Mouse (Mus musculus): ENCODE measurements at regions not wholly inside any gene's neighbourhood (a gene's known extent, or its start where the extent isn't known, plus 50 kb on each side); places are given as distances from the start of the nearest gene placed in this dataset.
A peak's percentile ranks its signal among the peaks of the same experiment; 100 is the strongest.
"Not testable (repeated sequence)": the region's sequence is repeated elsewhere in the genome, so short reads cannot be mapped to it uniquely, and the experiment has no call there.

DNA sequence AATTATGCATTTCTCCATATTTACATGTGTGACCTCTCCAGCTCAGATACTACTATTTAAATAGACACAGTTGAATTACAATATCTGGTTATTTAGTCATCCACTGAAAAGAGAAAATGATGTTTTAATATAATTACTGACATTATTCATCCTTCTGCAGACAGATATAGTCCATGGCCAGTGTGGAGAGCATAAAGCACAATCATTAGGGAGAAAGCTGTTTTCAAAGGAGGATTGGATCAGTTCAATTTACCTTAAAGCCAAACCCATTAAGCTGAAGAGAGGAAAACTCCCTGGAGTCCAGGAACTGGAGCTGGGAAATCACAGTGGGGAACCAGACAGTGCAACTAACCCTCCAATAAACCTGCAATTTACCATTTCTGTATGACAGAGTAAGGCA lies 339.8 kb upstream of the Rgs17 start:
- Histone ChIP-seq H3K4me3 (no peak overlapping the region), H3K4me1 (replicated peaks) (no peaks in the 10 kb centered on the region), H3K27me3 (no peaks in the 10 kb centered on the region), H3K36me3 (no peaks in the 10 kb centered on the region), H3K9ac (no peak overlapping the region), H3K4me2 (no peak overlapping the region), H3K27ac (no peak overlapping the region), H3K9me3 (replicated peaks) (no peaks in the 10 kb centered on the region)
- no peak for ATAC-seq (replicated peaks; ENCODE audit: insufficient number of reproducible peaks, insufficient read depth, low FRiP score, low read depth)

DNA sequence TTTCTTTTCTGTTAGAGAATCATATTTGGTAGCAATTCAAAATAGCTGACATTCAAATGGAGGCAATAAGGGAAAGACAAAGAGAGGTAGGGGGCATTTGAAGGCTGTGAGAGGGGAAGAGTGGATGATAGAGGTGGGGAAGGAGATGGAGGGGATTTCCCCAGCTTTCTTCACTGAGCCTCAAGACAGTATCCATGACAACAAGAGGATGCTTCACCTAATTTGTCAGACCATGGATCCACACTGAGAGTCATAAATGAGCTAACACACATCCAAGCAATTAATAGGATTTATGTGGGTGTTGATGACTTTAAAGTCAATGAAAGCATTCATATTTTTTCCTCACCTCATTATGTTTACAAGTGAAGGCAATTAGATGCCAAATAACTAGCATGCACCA lies 343.5 kb upstream of the Rgs17 start:
- H3K4me2 ChIP-seq = no peak overlapping the region
- H3K27ac ChIP-seq = no peak overlapping the region
- H3K27me3 ChIP-seq = no peaks in the 10 kb centered on the region
- ATAC-seq (replicated peaks; ENCODE audit: insufficient number of reproducible peaks, insufficient read depth, low FRiP score, low read depth) = no peak
- H3K4me1 ChIP-seq (replicated peaks) = no peaks in the 10 kb centered on the region
- H3K9me3 ChIP-seq (replicated peaks) = no peaks in the 10 kb centered on the region
- no peak overlapping the region for H3K9ac ChIP-seq
- no peak overlapping the region for H3K4me3 ChIP-seq
- no peaks in the 10 kb centered on the region for H3K36me3 ChIP-seq

DNA sequence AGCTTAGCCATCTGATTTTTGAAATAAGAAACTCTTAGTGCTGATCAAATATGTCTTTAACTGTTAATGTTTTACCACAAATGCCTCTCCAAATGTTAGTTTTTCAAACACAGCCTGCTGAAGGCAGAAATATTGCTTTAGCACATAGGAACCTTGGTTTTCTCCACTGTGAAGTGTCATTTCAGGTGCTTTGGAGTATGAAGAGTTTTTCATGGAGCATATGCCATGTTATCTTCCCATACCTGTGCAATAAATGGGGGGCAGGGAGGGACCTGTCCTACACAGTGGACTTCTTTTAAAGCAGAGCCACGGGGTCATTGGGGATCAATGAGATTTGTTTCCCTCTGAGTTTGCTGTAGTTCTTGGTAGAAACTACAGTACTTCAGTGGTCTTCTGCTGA lies 369.2 kb upstream of the Rgs17 start:
- Histone ChIP-seq H3K4me1 (replicated peaks) (no peaks in the 10 kb centered on the region), H3K27ac (no peak overlapping the region), H3K36me3 (no peaks in the 10 kb centered on the region), H3K4me2 (no peak overlapping the region), H3K9ac (no peak overlapping the region), H3K27me3 (no peaks in the 10 kb centered on the region), H3K4me3 (no peak overlapping the region), H3K9me3 (replicated peaks) (no peaks in the 10 kb centered on the region)
- no peak for ATAC-seq (replicated peaks; ENCODE audit: insufficient number of reproducible peaks, insufficient read depth, low FRiP score, low read depth)
- 63% methylated on average over 1 of the region's 1 CpGs for WGBS

DNA sequence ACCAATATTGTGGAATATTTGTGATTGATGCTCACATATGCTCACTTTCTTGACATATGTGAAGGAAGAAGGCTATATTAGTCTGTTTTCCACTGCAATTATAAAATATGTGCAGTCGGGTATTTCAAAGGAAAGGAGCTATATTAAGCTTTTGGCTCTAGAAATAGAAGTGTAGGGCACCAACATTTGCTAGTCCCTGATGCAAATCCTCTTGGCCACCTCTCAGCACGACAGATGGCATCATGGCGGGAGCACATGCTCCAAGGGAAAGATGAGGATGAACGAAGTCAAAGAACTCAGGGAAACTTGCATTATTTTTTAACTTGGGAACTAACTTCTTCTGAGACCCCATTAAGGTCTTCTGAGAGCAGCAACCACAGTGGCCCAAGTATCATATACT lies 374.4 kb upstream of the Rgs17 start:
- 82% methylated on average over 4 of the region's 4 CpGs for WGBS
- no peaks in the 10 kb centered on the region for H3K9me3 ChIP-seq (replicated peaks)
- H3K27ac ChIP-seq = no peak overlapping the region
- H3K4me1 ChIP-seq (replicated peaks) = no peaks in the 10 kb centered on the region
- ATAC-seq (replicated peaks; ENCODE audit: insufficient number of reproducible peaks, insufficient read depth, low FRiP score, low read depth) = no peak
- no peak overlapping the region for H3K4me3 ChIP-seq
- no peaks in the 10 kb centered on the region for H3K27me3 ChIP-seq
- H3K36me3 ChIP-seq = no peaks in the 10 kb centered on the region
- H3K9ac ChIP-seq = no peak overlapping the region
- no peak overlapping the region for H3K4me2 ChIP-seq

DNA sequence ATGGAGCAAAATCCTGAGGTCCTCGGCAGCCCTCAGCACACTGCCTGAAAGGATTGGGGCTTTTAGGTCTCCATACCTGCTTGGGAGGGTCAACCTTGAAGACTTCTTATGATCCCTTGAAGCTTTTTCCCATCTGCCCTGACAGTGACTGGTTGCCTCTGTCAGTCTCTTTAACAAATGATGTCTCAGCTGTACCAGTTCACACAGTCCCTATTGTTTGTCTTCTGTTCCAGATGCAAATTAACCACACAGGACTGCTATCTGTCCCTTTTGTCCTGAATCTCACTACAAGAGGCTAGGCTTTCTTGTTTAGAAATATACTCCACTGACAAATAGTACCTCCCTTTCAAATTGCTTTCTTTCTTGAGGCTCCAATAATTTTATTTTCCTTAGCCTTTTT lies 375.6 kb upstream of the Rgs17 start:
- no peak overlapping the region for H3K27ac ChIP-seq
- no peak overlapping the region for H3K4me3 ChIP-seq
- H3K27me3 ChIP-seq = no peaks in the 10 kb centered on the region
- H3K4me1 ChIP-seq (replicated peaks) = no peaks in the 10 kb centered on the region
- no peak for ATAC-seq (replicated peaks; ENCODE audit: insufficient number of reproducible peaks, insufficient read depth, low FRiP score, low read depth)
- no peak overlapping the region for H3K9ac ChIP-seq
- no peak overlapping the region for H3K4me2 ChIP-seq
- WGBS = 76% methylated on average over 1 of the region's 1 CpGs
- no peaks in the 10 kb centered on the region for H3K9me3 ChIP-seq (replicated peaks)
- no peaks in the 10 kb centered on the region for H3K36me3 ChIP-seq

DNA sequence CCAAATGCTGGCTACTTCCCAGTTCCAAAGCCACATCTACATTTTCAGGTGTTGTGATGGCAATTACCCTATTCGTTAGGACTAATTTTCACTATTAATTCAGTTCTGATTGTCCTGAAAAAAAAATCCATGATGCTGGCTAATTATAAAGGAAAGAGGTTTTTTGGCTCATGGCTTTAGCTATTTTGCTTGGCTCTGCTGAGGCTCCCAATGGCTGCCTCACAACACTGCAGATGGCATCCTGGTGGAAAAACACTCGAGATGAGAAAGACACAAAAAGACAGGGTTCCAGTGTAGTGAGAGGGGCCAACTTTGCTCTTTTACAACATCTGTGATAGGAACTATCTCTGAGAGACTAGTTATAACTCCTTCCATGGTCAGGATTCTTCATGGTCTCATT lies 376.5 kb upstream of the Rgs17 start:
- no peak for ATAC-seq (replicated peaks; ENCODE audit: insufficient number of reproducible peaks, insufficient read depth, low FRiP score, low read depth)
- no peaks in the 10 kb centered on the region for H3K27me3 ChIP-seq
- H3K9me3 ChIP-seq (replicated peaks) = no peaks in the 10 kb centered on the region
- H3K4me3 ChIP-seq = no peak overlapping the region
- WGBS = 71% methylated on average over 2 of the region's 2 CpGs
- no peak overlapping the region for H3K27ac ChIP-seq
- H3K4me2 ChIP-seq = no peak overlapping the region
- H3K4me1 ChIP-seq (replicated peaks) = no peaks in the 10 kb centered on the region
- no peak overlapping the region for H3K9ac ChIP-seq
- H3K36me3 ChIP-seq = no peaks in the 10 kb centered on the region

GRCm38 (mm10) chr10:6301514-6301913 lies 379.3 kb upstream of the Rgs17 start:
- ATAC-seq (replicated peaks; ENCODE audit: insufficient number of reproducible peaks, insufficient read depth, low FRiP score, low read depth) = no peak
- Histone ChIP-seq H3K4me1 (replicated peaks) (no peaks in the 10 kb centered on the region), H3K9ac (no peak overlapping the region), H3K4me3 (no peak overlapping the region), H3K27me3 (no peaks in the 10 kb centered on the region), H3K36me3 (no peaks in the 10 kb centered on the region), H3K9me3 (replicated peaks) (no peaks in the 10 kb centered on the region), H3K4me2 (no peak overlapping the region), H3K27ac (no peak overlapping the region)

GRCm38 (mm10) chr10:6309351-6309750 lies 387.2 kb upstream of the Rgs17 start:
- no peak overlapping the region for H3K27ac ChIP-seq
- no peaks in the 10 kb centered on the region for H3K4me1 ChIP-seq (replicated peaks)
- no peak overlapping the region for H3K4me2 ChIP-seq
- no peak overlapping the region for H3K4me3 ChIP-seq
- 79% methylated on average over 2 of the region's 2 CpGs for whole genome bisulfite sequencing
- H3K27me3 ChIP-seq = no peaks in the 10 kb centered on the region
- no peak for ATAC-seq (replicated peaks; ENCODE audit: insufficient number of reproducible peaks, insufficient read depth, low FRiP score, low read depth)
- H3K9ac ChIP-seq = no peak overlapping the region
- no peaks in the 10 kb centered on the region for H3K9me3 ChIP-seq (replicated peaks)
- H3K36me3 ChIP-seq = no peaks in the 10 kb centered on the region

DNA sequence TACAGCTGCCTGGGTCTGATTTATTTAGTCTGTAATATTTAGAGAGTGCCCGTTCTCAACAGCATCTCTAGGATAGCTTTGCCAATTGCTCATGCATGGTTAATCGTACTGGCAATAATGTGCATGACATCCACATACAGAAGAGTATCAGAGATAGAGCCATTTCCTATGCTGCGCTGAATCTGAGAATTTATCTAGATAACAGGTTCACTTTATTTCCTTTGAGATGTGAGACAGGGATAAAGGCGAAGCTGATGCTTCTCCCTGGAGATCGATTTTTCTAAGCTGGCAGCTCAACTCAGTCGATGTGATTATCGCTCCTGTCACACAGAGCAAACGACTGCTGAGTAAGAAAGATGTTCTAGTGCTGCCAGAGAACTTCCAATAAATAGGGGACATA lies 416.7 kb upstream of the Oprm1 start:
- Histone ChIP-seq H3K27me3 (no peaks in the 10 kb centered on the region), H3K4me1 (replicated peaks) (no peaks in the 10 kb centered on the region), H3K9me3 (replicated peaks) (no peaks in the 10 kb centered on the region), H3K9ac (no peak overlapping the region), H3K4me2 (no peak overlapping the region), H3K4me3 (no peak overlapping the region), H3K36me3 (no peaks in the 10 kb centered on the region), H3K27ac (no peak overlapping the region)
- 87% methylated on average over 8 of the region's 8 CpGs for WGBS
- ATAC-seq (replicated peaks; ENCODE audit: insufficient number of reproducible peaks, insufficient read depth, low FRiP score, low read depth) = no peak

GRCm38 (mm10) chr10:6349216-6349615 lies 409.1 kb upstream of the Oprm1 start:
- WGBS = 86% methylated on average over 14 of the region's 14 CpGs
- H3K9me3 ChIP-seq (replicated peaks) = not testable (repeated sequence)

GRCm38 (mm10) chr10:6366182-6366581 lies 392.1 kb upstream of the Oprm1 start:
- Histone ChIP-seq H3K36me3 (no peaks in the 10 kb centered on the region), H3K9me3 (replicated peaks) (no peaks in the 10 kb centered on the region), H3K9ac (no peak overlapping the region), H3K4me1 (replicated peaks) (peaks cover 3% of the 10 kb centered on the region; the same call in 1 of the 2 replicates), H3K4me3 (no peak overlapping the region), H3K4me2 (no peak overlapping the region), H3K27me3 (no peaks in the 10 kb centered on the region), H3K27ac (no peak overlapping the region)
- WGBS = 32% methylated on average over 4 of the region's 4 CpGs
- ATAC-seq (replicated peaks; ENCODE audit: insufficient number of reproducible peaks, insufficient read depth, low FRiP score, low read depth) = peak; percentile 66; the same call in 1 of the 2 replicates

More at GRCm38 (mm10) chr10:6349216-6349615, 409.1 kb upstream of the Oprm1 start:
- not testable (repeated sequence) for ATAC-seq (replicated peaks; ENCODE audit: insufficient number of reproducible peaks, insufficient read depth, low FRiP score, low read depth); H3K4me1 ChIP-seq (replicated peaks); H3K27ac ChIP-seq; H3K4me3 ChIP-seq; H3K36me3 ChIP-seq; H3K9ac ChIP-seq; H3K4me2 ChIP-seq; H3K27me3 ChIP-seq

- H3K4me3 ChIP-seq = no peak overlapping the region
- H3K27ac ChIP-seq = no peak overlapping the region
- H3K4me2 ChIP-seq = no peak overlapping the region
- 0 out of 2 replicates have a peak, but pooled peaks have one; percentile 58 for ATAC-seq (replicated peaks; ENCODE audit: insufficient number of reproducible peaks, insufficient read depth, low FRiP score, low read depth)
- WGBS = 49% methylated on average over 2 of the region's 2 CpGs
- H3K9ac ChIP-seq = no peak overlapping the region
- no peaks in the 10 kb centered on the region for H3K36me3 ChIP-seq
- H3K27me3 ChIP-seq = no peaks in the 10 kb centered on the region
- H3K9me3 ChIP-seq (replicated peaks) = no peaks in the 10 kb centered on the region
- peaks cover 3% of the 10 kb centered on the region for H3K4me1 ChIP-seq (replicated peaks)
These were observed 386.6 kb upstream of the Oprm1 start for GRCm38 (mm10) chr10:6371666-6372065.
